Mouse (Mus musculus) erythroblast, embryonic 14.5 days (primary cell): ENCODE data around the gene Adgrl2.

ENCODE experiments used
- GATA1 ChIP-seq: IDR thresholded peaks from 2 replicates; pipeline ENCODE4 v1.6.1; 2012; ENCODE audit warnings: low read length, inconsistent platforms, mixed read lengths
- TAL1 ChIP-seq: IDR thresholded peaks from 3 replicates; pipeline ENCODE4 v1.6.1; 2012; ENCODE audit warnings: low read length, inconsistent platforms, mixed read lengths

DNA sequence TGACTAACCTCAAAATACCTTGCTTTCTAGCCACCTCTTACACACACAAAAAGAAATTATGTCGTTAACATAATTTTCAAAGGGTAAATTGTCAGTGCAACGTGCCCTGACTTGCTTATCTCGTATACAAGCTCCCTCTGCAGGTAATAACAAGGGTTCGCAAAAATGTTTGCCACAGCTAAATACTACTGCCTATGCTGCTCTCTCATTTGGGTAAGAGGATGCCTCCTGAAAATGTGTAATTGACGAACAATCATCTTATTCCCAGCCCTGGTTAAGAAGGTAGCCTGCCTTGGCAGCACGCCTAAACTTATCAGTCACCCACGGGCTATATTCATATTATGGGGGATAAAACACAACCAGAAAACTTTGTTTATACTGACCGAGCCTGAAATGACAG, 11.8 kb downstream of the Adgrl2 start:
- TF ChIP-seq GATA1 (no peak), TAL1 (no peak)
